ENCODE assay signal across 8 mouse cellular contexts in genomic region chr19:37263943-37264897, GRCm38 (mm10). TPM values are rescaled to one million over a fixed set of nuclear protein-coding genes. Genes with fewer than 3 reads are reported as not detected.
DNase-seq lines count a peak whose midpoint lies in the region; ATAC-seq and TF ChIP-seq lines count a peak whose summit lies in the region.

No protein-coding gene starts in this region.

- no peaks in the 10 kb centered on the region for H3K9me3 ChIP-seq in heart, embryonic 10.5 days
- no peaks in the 10 kb centered on the region for H3K9me3 ChIP-seq in ES-E14 (ENCODE audit: control insufficient read depth, insufficient read depth, low read depth, low read length)
- no peaks in the 10 kb centered on the region for H3K9me3 ChIP-seq in hindbrain, embryonic 10.5 days
- H3K9me3 ChIP-seq in liver, embryonic 15.5 days (replicated peaks), result no peaks in the 10 kb centered on the region

- in situ Hi-C loops in ES-E14 (cut with MboI; ENCODE audit: low sequenced_read_pairs in 2 of 2, unreplicated experiment in 2 of 2), result loop anchor here (10.0 to 25.0 kb wide), 2 partner anchors 202 to 219 kb away; no protein-coding TSS in a partner anchor

- peaks cover 8% of the 10 kb centered on the region; the same call in 1 of the 2 replicates for H3K4me1 ChIP-seq in heart, embryonic 10.5 days
- peaks cover 0 to 16% of the 10 kb centered on the region in 2 experiments; a peak in 1 of 4 replicates for H3K4me1 ChIP-seq in ES-E14 (ENCODE audit: control insufficient read depth in 2 of 2, insufficient read depth in 2 of 2, low read length in 2 of 2, poor library complexity in 1 of 2)
- H3K4me1 ChIP-seq in hindbrain, embryonic 10.5 days (replicated peaks), result peaks cover 13% of the 10 kb centered on the region
- H3K4me1 ChIP-seq in liver, embryonic 15.5 days (replicated peaks), result peaks cover 20% of the 10 kb centered on the region

- ATAC-seq in liver, embryonic 15.5 days (ENCODE audit: insufficient read depth), result peak; percentile 35; the same call in 1 of the 2 replicates
- no peak for ATAC-seq in megakaryocyte progenitor cell, adult 5-6 weeks (replicated peaks; ENCODE audit: poor library complexity)

- H3K36me3 ChIP-seq in heart, embryonic 10.5 days, result peaks cover 15% of the 10 kb centered on the region
- peaks cover 5% of the 10 kb centered on the region; the same call in 1 of the 2 replicates for H3K36me3 ChIP-seq in ES-E14 (ENCODE audit: control insufficient read depth, insufficient read depth, low read length, poor library complexity, severe bottlenecking)
- H3K36me3 ChIP-seq in hindbrain, embryonic 10.5 days, result peaks cover 10% of the 10 kb centered on the region
- H3K36me3 ChIP-seq in liver, embryonic 15.5 days (replicated peaks), result peaks cover 15% of the 10 kb centered on the region

- no peak overlapping the region for H3K27ac ChIP-seq in heart, embryonic 10.5 days
- H3K27ac ChIP-seq in ES-E14 (ENCODE audit: insufficient read depth, low read depth, low read length, poor library complexity, severe bottlenecking), result no peak overlapping the region
- peak overlapping the region; percentile 41; the same call in 1 of the 2 replicates for H3K27ac ChIP-seq in hindbrain, embryonic 10.5 days
- peak overlapping the region; percentile 67 for H3K27ac ChIP-seq in liver, embryonic 15.5 days (replicated peaks)

- no peaks in the 10 kb centered on the region for H3K27me3 ChIP-seq in heart, embryonic 10.5 days (ENCODE audit: insufficient read depth, poor library complexity, severe bottlenecking)
- no peaks in the 10 kb centered on the region for H3K27me3 ChIP-seq in hindbrain, embryonic 10.5 days (ENCODE audit: insufficient read depth, poor library complexity, severe bottlenecking)
- no peaks in the 10 kb centered on the region; the same call in 1 of the 2 replicates for H3K27me3 ChIP-seq in liver, embryonic 15.5 days

- peak; percentile 63 to 82 for DNase-seq in heart, adult 18-20 months
- no peak for DNase-seq in heart, embryonic 10.5 days (ENCODE audit: low spot score)
- no peak for DNase-seq in ES-E14 (ENCODE audit: low read depth, low spot score)
- peak; percentile 30 for DNase-seq in cerebellum, adult 8-10 months
- no peak for DNase-seq in hindbrain, embryonic 10.5 days (ENCODE audit: low spot score)
- no peak for DNase-seq in frontal cortex, postnatal 14 days (ENCODE audit: low spot score in 2 of 2)

- peak overlapping the region; percentile 29 for H3K4me2 ChIP-seq in liver, embryonic 15.5 days

- no peak overlapping the region for H3K9ac ChIP-seq in ES-E14 (ENCODE audit: insufficient read depth, low read depth, low read length, poor library complexity, severe bottlenecking)
- no peak overlapping the region for H3K9ac ChIP-seq in liver, embryonic 15.5 days

- no peak overlapping the region for H3K4me3 ChIP-seq in heart, embryonic 10.5 days
- H3K4me3 ChIP-seq in ES-E14 (ENCODE audit: insufficient read depth in 1 of 2, low read depth in 1 of 2, low read length in 2 of 2, poor library complexity in 1 of 2, severe bottlenecking in 1 of 2), result peak overlapping the region; percentile 16 to 25; a peak in 3 of 4 replicates
- H3K4me3 ChIP-seq in hindbrain, embryonic 10.5 days, result no peak overlapping the region
- peak overlapping the region; percentile 34 for H3K4me3 ChIP-seq in liver, embryonic 15.5 days (replicated peaks)

- 71% methylated on average over 23 of the region's 23 CpGs for WGBS in heart, embryonic 10.5 days
- WGBS in hindbrain, embryonic 10.5 days, result 70% methylated on average over 23 of the region's 23 CpGs
- 63% methylated on average over 23 of the region's 23 CpGs for WGBS in liver, embryonic 15.5 days (ENCODE audit: insufficient replicate concordance)

TF ChIP-seq in ES-E14, 5 proteins besides CTCF, POLR2A, EP300 and RAD21:
- no peak for TF ChIP-seq MAFK (IDR thresholded peaks at IDR 0.05; ENCODE audit: insufficient read depth, low read depth, low read length)
- no peak for TF ChIP-seq ZC3H11A (IDR thresholded peaks at IDR 0.05; ENCODE audit: borderline replicate concordance, low read depth, low read length)
- TF ChIP-seq CHD2 (IDR thresholded peaks at IDR 0.05; ENCODE audit: low read depth, low read length), result no peak
- TF ChIP-seq ZNF384 (IDR thresholded peaks at IDR 0.05; ENCODE audit: low read depth, low read length), result no peak
- no peak for TF ChIP-seq HCFC1 (IDR thresholded peaks at IDR 0.05; ENCODE audit: borderline replicate concordance, insufficient read depth, low read length)
TF ChIP-seq in ES-E14: peak in this region for 0.

RNA-seq across cellular contexts. Expression of gene Cpeb3, which starts 55.8 kb away (rescaled TPM):
- 10 to 100 TPM; 75.0 to 78.1 TPM for total RNA-seq in heart, adult 18-20 months (2021)
- polyA plus RNA-seq in heart, embryonic 10.5 days (2016; fragmentation: Nextera tagmentation; extraction: Ambion mirVana), result 2.6 and 3.7 TPM in 2 replicates
- total RNA-seq in ES-E14 (2012; rRNA removed), result 1.8 and 1.9 TPM in 2 replicates
- 0.87 and 2.9 TPM in 2 replicates for polyA plus RNA-seq in hindbrain, embryonic 10.5 days (2016; fragmentation: Nextera tagmentation; extraction: Ambion mirVana)
- polyA plus RNA-seq in liver, embryonic 15.5 days (2015; fragmentation: Nextera tagmentation; extraction: Ambion mirVana), result 3.3 and 4.8 TPM in 2 replicates
- total RNA-seq in megakaryocyte progenitor cell, adult 5-6 weeks (2015), result 0.34 and 0.49 TPM in 2 replicates
- total RNA-seq in megakaryocyte progenitor cell, adult 5-6 weeks (2017), result 0.12 and 0.27 TPM in 2 replicates

RNA-seq across cellular contexts. Expression of gene March5, which starts 56.9 kb away (rescaled TPM):
- 10 to 100 TPM; 83.4 to 86.0 TPM for total RNA-seq in heart, adult 18-20 months (2021)
- 79.0 and 95.9 TPM in 2 replicates for polyA plus RNA-seq in heart, embryonic 10.5 days (2016; fragmentation: Nextera tagmentation; extraction: Ambion mirVana)
- 94.7 and 104 TPM in 2 replicates for total RNA-seq in ES-E14 (2012; rRNA removed)
- polyA plus RNA-seq in hindbrain, embryonic 10.5 days (2016; fragmentation: Nextera tagmentation; extraction: Ambion mirVana), result 112 and 116 TPM in 2 replicates
- polyA plus RNA-seq in liver, embryonic 15.5 days (2015; fragmentation: Nextera tagmentation; extraction: Ambion mirVana), result 159 and 162 TPM in 2 replicates
- 87.2 and 95.3 TPM in 2 replicates for total RNA-seq in megakaryocyte progenitor cell, adult 5-6 weeks (2015)
- 49.8 and 52.0 TPM in 2 replicates for total RNA-seq in megakaryocyte progenitor cell, adult 5-6 weeks (2017)

Comparison
In these comparisons a context has a peak if more than half of its experiments do, and no peak if none do; other contexts are left out.
1. DNase-seq: peak in heart, adult 18-20 months (2 of 2) and cerebellum, adult 8-10 months (single experiment); none in heart, embryonic 10.5 days (single experiment), ES-E14 (single experiment), hindbrain, embryonic 10.5 days (single experiment) and frontal cortex, postnatal 14 days (0 of 2).
2. H3K27ac ChIP-seq: peak in hindbrain, embryonic 10.5 days (single experiment) and liver, embryonic 15.5 days (single experiment); none in heart, embryonic 10.5 days (single experiment) and ES-E14 (single experiment).
3. H3K4me3 ChIP-seq: peak in ES-E14 (2 of 2) and liver, embryonic 15.5 days (single experiment); none in heart, embryonic 10.5 days (single experiment) and hindbrain, embryonic 10.5 days (single experiment).
4. RNA of gene Cpeb3, which starts 55.8 kb away (total RNA-seq): 75.0 to 78.1 TPM in heart, adult 18-20 months; 1.8 to 1.9 TPM in ES-E14 and 0.12 to 0.49 TPM in megakaryocyte progenitor cell, adult 5-6 weeks; every median in the first group is over 10 times any median in the second.